Mouse (Mus musculus): Measurements from ENCODE around the gene Ntrk2.
A peak's percentile ranks its signal among the peaks of the same experiment; 100 is the strongest.

Ntrk2 gene

GRCm38 (mm10) chr13:58924486-58924885, 118.1 kb downstream of the Ntrk2 start:
- DNase-seq (ENCODE audit: low spot score) = no peak

- no peak for DNase-seq (ENCODE audit: low spot score)
Observed at GRCm38 (mm10) chr13:58927186-58927585, 120.8 kb downstream of the Ntrk2 start.

GRCm38 (mm10) chr13:58927656-58928226, 121.4 kb downstream of the Ntrk2 start:
- no peak for DNase-seq (ENCODE audit: low spot score)

- DNase-seq (ENCODE audit: low spot score) = no peak
Observed at GRCm38 (mm10) chr13:58928668-58929436, 122.5 kb downstream of the Ntrk2 start.

- no peak for DNase-seq (ENCODE audit: low spot score)
Observed at GRCm38 (mm10) chr13:58930161-58930560, 123.8 kb downstream of the Ntrk2 start.

- DNase-seq (ENCODE audit: low spot score) = no peak
Observed at GRCm38 (mm10) chr13:58933126-58933525, 126.8 kb downstream of the Ntrk2 start.

- no peak for DNase-seq (ENCODE audit: low spot score)
Observed at GRCm38 (mm10) chr13:58934576-58935110, 128.3 kb downstream of the Ntrk2 start.

- no peak for DNase-seq (ENCODE audit: low spot score)
Observed at GRCm38 (mm10) chr13:58935956-58936495, 129.7 kb downstream of the Ntrk2 start.

- DNase-seq (ENCODE audit: low spot score) = no peak
Observed at GRCm38 (mm10) chr13:58937884-58938283, 131.5 kb downstream of the Ntrk2 start.

GRCm38 (mm10) chr13:58938464-58938863, 132.1 kb downstream of the Ntrk2 start:
- DNase-seq (ENCODE audit: low spot score) = no peak

- DNase-seq (ENCODE audit: low spot score) = no peak
Observed at GRCm38 (mm10) chr13:58940208-58940607, 133.8 kb downstream of the Ntrk2 start.

- DNase-seq (ENCODE audit: low spot score) = no peak
Observed at GRCm38 (mm10) chr13:58940798-58941197, 134.4 kb downstream of the Ntrk2 start.

GRCm38 (mm10) chr13:58945781-58946180, 139.4 kb downstream of the Ntrk2 start:
- no peak for DNase-seq (ENCODE audit: low spot score)

- no peak for DNase-seq (ENCODE audit: low spot score)
Observed at GRCm38 (mm10) chr13:58946589-58946988, 140.2 kb downstream of the Ntrk2 start.

GRCm38 (mm10) chr13:58947056-58947455, 140.7 kb downstream of the Ntrk2 start:
- peak; percentile 14 for DNase-seq (ENCODE audit: low spot score)

- no peak for DNase-seq (ENCODE audit: low spot score)
Observed at GRCm38 (mm10) chr13:58954331-58954730, 148.0 kb downstream of the Ntrk2 start.

- DNase-seq (ENCODE audit: low spot score) = no peak
Observed at GRCm38 (mm10) chr13:58954764-58955163, 148.4 kb downstream of the Ntrk2 start.

GRCm38 (mm10) chr13:58955237-58955777, 148.9 kb downstream of the Ntrk2 start:
- DNase-seq (ENCODE audit: low spot score) = no peak

- no peak for DNase-seq (ENCODE audit: low spot score)
Observed at GRCm38 (mm10) chr13:58958171-58958904, 152.0 kb downstream of the Ntrk2 start.

- DNase-seq (ENCODE audit: low spot score) = no peak
Observed at GRCm38 (mm10) chr13:58960321-58960720, 154.0 kb downstream of the Ntrk2 start.

GRCm38 (mm10) chr13:58964701-58965359, 158.5 kb downstream of the Ntrk2 start:
- DNase-seq (ENCODE audit: low spot score) = no peak

GRCm38 (mm10) chr13:58965826-58966225, 159.5 kb downstream of the Ntrk2 start:
- DNase-seq (ENCODE audit: low spot score) = no peak

Data from c-Kit-positive CD71-positive TER-119-positive erythroid progenitor cells, embryonic 14.5 days (primary cell).